Mouse (Mus musculus): ENCODE results near the gene Tfb1m.

Tfb1m gene

GRCm38 (mm10) chr17:3557331-3558311, at the start of gene Tfb1m:
Gene Tfb1m, minus strand, starts transcription at chr17:3557781.
- WGBS, result under 1% methylated on average over 60 of the region's 60 CpGs

DNA sequence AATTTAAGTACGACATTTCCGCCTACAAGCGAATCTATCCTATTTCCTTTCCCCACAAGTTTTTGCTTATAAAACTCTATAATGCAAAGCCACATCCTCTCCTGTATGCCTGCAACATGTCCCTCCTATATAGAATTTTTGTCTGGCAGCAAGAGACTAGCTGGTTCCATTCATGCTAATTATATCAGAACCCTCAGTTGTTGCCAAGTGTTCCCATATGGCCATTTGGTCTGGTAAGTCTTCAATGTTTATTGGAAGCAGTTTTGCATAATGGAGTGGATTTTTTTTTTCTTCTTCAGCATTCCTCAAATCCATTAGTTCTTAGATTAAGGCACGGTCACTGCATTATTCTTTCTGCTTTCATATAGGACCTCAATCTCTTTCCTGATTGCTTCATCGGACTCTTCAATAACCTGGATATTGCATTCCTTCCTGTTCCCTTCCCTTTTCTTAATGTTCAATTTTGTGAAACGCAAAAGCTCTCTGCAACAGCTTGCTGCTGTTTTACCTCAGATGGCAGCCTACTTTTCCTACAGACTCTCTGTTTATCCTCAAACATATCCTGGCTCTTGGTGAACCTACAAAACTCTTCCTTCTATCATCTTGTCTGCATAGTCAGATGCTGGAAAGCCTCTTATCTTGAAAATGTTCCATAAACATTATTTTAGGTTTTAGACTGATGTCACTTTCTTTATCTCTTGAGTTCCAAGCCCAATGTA, 45.5 kb upstream of the Tfb1m start:
- WGBS, result 57% methylated on average over 6 of the region's 6 CpGs

- WGBS, result 83% methylated on average over 1 of the region's 1 CpGs
These were observed 40.8 kb upstream of the Tfb1m start for GRCm38 (mm10) chr17:3598393-3598792.

- 83% methylated on average over 1 of the region's 1 CpGs for WGBS
These were observed 40.3 kb upstream of the Tfb1m start for GRCm38 (mm10) chr17:3597866-3598265.

DNA sequence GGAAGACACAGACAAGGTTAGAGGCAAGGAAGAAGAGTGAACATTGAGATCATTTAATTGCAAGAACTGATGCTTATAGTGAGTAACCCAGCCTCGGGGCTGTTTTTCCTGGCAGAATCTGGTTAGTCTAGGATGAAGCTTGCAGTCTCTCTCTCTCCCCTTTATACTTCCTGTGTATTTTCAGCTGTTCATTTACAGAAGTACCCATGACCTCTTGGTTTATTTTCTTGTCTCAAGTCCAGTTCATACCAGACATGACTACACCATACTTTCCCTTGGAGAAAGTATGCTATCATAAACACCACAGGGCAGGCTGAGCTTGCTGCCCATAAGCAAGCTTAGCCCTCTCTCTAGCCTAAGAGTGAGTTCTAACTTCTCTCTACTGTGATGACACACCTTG, 39.5 kb upstream of the Tfb1m start:
- 48% methylated on average over 1 of the region's 1 CpGs for WGBS

DNA sequence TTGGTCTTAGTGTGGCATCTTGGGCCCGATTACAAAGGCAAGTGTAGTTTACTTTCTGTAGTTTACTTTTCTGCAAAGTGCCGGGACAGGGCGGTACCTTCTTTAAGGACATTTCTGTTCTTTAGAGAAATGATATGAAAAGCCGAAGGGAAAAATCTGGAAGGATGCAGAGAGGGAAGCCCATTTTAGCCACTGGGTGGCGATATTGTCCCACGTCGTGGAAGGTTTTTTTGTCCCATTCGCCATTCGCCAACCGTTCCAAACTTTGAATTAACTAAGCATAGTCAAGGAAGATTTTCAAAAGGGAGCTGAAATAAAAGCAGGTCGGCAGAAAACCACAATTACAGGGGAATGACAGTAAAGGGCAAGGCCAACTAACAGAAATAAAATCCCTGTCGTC, 13.3 kb upstream of the Tfb1m start:
- 3% methylated on average over 12 of the region's 12 CpGs for WGBS

GRCm38 (mm10) chr17:3562405-3562804, 4.8 kb upstream of the Tfb1m start:
- WGBS, result 63% methylated on average over 8 of the region's 8 CpGs

DNA sequence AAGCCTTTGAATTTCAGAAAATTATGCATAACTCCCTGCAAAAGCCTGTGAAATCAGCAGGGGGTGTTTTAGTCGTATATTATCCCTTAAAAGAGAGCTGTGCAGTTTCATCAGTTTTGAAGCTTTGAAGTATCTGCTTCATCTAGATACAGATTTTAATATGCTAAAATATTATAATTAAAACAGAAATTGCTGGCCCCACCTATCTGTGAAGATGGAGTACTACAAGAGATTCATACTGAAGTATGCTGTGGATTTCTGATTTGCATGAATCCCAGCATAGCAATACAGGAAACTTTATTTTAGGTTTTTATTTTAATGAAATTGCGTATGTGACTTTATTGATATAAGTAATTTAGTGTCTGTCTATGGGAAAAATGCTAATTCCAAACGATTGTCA, 3.0 kb upstream of the Tfb1m start:
- 54% methylated on average over 3 of the region's 3 CpGs for WGBS

GRCm38 (mm10) chr17:3558356-3558870, 832 bp upstream of the Tfb1m start:
- WGBS, result 49% methylated on average over 9 of the region's 9 CpGs

GRCm38 (mm10) chr17:3556251-3556650, 1.3 kb downstream of the Tfb1m start:
- 61% methylated on average over 1 of the region's 1 CpGs for WGBS

DNA sequence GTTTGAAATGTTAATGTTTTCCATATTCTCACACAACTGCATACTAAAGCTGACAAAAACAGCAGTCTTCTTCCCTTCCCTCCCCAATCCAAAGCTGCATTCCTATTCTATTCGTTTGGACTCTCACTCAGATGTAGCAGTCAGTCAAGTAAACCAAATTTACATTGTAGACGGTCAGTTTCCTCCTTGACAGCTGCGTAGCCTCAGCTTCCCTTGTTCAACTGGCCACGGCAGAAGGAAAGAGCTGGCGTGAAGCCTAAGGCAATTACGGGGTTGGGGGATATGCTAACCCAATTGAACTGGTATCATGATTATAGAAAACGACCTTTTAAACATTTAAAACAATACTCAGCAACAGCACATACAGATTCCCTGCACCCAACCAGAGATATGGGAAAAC, 9.9 kb downstream of the Tfb1m start:
- 56% methylated on average over 7 of the region's 7 CpGs for WGBS

- 86% methylated on average over 5 of the region's 5 CpGs for WGBS
These were observed 16.5 kb downstream of the Tfb1m start for GRCm38 (mm10) chr17:3541033-3541432.

DNA sequence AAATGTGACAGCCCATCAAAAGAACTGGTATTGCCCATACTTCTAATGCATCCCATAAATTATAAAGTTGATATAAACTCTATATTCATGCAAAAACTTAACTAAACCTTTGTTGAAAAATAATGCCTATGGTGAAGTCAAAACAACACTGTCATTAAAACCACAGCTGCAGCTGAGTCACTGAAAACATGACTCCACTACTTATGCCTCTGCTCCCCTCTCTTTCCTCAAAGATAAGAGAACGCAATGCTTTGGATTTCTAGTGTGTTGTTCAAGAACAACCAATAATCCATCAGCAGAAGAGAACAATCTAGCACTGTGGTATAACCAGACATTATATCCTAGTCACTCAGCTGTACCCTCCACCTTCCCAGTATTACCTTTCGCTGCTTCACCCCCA, 17.3 kb downstream of the Tfb1m start:
- WGBS, result 92% methylated on average over 2 of the region's 2 CpGs

DNA sequence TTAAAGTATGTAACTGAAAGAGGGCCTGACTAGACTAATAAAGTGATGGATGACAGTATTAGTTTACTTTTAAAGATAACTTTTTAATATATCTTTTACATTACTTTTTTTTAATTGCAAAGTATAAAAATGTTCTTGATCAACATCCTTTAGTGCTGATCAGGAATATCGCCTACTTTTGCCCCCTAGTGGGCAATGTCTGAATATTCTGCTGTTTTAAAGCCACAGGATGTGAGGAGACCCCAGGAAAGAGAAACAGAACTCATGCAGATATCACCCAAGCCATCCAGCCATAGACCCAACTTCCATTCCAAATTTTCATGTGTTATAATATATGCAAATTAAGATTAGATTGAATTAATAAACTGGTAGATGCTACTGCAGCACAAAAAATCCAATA, 24.2 kb downstream of the Tfb1m start:
- WGBS, result 31% methylated on average over 1 of the region's 1 CpGs

- WGBS, result 81% methylated on average over 4 of the region's 4 CpGs
These were observed 25.3 kb downstream of the Tfb1m start, which contains the start of gene Cldn20 for GRCm38 (mm10) chr17:3532254-3532653. Gene Cldn20, plus strand, starts transcription at chr17:3532554.

- WGBS, result 50% methylated on average over 1 of the region's 1 CpGs
These were observed 25.9 kb downstream of the Tfb1m start for GRCm38 (mm10) chr17:3531641-3532040.

- 85% methylated on average over 7 of the region's 7 CpGs for WGBS
These were observed 27.0 kb downstream of the Tfb1m start for GRCm38 (mm10) chr17:3530549-3530948.

DNA sequence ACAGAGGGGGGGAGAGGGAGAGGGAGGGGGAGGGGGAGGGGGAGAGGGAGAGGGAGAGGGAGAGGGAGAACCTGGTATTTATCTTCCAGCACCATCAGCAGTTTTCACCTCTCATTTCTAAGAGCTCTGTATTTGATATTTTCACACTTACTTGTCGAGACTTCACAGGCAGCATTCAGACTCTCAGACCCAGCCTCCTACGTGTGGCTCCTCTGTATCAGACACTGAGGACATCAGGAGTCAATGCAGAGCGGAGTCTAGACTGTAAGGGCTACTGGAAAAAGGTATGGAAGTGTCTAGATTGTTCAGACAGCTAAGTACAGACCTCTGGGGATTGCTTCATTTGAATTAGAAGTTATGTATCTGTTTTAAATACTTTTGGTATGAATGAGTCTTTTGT, 28.1 kb downstream of the Tfb1m start:
- WGBS, result 44% methylated on average over 3 of the region's 3 CpGs

- WGBS, result 70% methylated on average over 6 of the region's 6 CpGs
These were observed 29.6 kb downstream of the Tfb1m start for GRCm38 (mm10) chr17:3527841-3528471.

GRCm38 (mm10) chr17:3520344-3520743, 37.2 kb downstream of the Tfb1m start:
- 88% methylated on average over 5 of the region's 5 CpGs for WGBS

DNA sequence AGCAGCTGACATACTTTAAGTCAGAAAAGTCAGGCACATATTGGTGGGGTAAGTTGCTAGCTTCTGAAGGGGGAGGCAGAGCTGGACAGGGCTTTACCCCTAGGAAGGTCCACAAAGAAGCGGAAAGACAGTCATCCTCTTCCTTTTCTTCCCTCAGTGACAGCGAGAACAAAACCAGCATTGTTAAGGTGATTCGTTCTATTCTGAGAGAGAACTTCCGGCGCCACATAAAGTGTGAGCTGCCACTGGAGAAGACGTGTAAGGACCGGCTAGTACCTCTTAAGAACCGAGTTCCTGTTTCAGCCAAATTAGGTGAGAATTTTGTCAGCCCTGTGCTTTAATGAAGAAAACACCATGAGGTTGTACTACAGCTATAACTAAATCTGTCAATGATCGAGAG, 41.2 kb downstream of the Tfb1m start:
- WGBS, result 64% methylated on average over 9 of the region's 9 CpGs

- 75% methylated on average over 8 of the region's 8 CpGs for WGBS
These were observed 41.7 kb downstream of the Tfb1m start for GRCm38 (mm10) chr17:3515851-3516250.

Data from cerebral cortex, adult 2 months (tissue).